Mouse (Mus musculus): Measurements from ENCODE around the gene Zfp352. TPM values are rescaled to one million over a fixed set of nuclear protein-coding genes. Genes with fewer than 3 reads are reported as not detected.

Gene Zfp352
- total RNA-seq (2023), result not detected

DNA sequence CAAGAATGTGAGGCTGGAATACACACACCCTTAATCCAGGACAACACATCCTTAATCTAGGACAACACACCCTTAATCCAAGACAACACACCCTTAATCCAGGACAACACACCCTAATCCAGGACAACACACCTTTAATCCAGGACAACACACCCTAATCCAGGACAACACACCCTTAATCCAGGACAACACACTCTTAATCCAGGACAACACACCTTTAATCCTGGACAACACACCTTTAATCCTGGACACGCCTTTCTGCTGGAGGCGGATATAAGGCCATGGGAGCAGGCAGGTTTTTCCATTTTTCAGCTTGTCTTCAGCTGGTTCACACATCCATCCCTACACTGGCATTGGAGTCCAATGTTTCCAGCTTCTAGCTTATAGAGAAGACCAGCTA lies at the start of gene Zfp352:
Gene Zfp352, plus strand, starts transcription at position 301 of the 400 bp plus-strand sequence.

Data from T-cell, adult 66 days (primary cell).